Mouse (Mus musculus) heart, postnatal 25 days (tissue): ENCODE results near the gene Zfp583. TPM values are rescaled to one million over a fixed set of nuclear protein-coding genes. Genes with fewer than 3 reads are reported as not detected.
"Not testable (repeated sequence)": the region's sequence is repeated elsewhere in the genome, so short reads cannot be mapped to it uniquely, and the experiment has no call there.

Experiments used
- DNase-seq: peaks from one replicate; pipeline ENCODE4 v3.0.0; 2022; ENCODE audit warnings: low spot score
- intact Hi-C: fragments of 180-260 bp; cut with DNase I; formaldehyde crosslinking; loops from one replicate; pipeline ENCODE4 v1.15.1; 2025
- total RNA-seq, 2 experiments: library from RNA; stranded (reverse); gene quantifications; 2 replicates each; pipeline ENCODE4 v1.2.3; 2021

The Zfp583 gene
- total RNA-seq, result 1 to 10 TPM in 1 of 2 experiments, under 1 TPM in 1; 0.88 to 1.9 TPM

DNA sequence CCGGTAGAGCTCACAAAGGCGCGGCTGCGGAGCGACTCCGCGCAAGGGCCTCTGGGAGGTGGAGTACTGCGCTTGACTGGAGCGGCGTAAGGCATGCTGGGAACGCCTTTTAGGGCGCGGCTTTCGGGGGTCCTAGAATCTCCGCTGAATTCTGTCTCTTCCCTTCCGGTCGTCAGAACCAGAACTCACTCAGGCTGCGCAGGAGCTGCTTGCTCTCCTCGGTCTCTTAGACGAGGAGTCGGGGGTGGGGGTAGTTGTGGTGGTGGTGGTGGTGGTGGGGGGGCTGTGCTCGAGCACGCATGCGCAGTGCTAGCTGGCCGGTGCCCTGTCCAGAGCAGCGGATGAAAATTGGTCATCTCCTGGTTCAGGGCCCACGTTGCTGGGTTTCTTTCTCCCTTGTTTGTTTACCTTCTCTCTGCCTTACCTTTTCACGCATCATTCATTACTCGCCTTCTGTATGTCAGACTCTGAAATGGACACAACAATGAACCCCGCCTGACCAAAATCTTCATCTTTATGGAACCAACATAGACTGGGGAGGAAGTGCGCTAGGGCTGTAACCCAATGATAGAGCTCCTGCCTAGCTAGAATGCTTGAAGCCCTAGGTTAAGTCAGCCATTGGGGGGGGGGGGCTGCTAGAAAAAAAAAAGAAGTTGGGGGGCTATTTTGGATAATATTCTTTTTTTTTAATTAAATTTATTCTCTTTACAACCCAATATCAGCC lies at the start of gene Zfp583:
TSS of gene Zfp583 (minus strand) at position 53 of the 724 bp plus-strand sequence.
- DNase-seq, result peak; percentile 65
- intact Hi-C loops, result no loop called here

DNA sequence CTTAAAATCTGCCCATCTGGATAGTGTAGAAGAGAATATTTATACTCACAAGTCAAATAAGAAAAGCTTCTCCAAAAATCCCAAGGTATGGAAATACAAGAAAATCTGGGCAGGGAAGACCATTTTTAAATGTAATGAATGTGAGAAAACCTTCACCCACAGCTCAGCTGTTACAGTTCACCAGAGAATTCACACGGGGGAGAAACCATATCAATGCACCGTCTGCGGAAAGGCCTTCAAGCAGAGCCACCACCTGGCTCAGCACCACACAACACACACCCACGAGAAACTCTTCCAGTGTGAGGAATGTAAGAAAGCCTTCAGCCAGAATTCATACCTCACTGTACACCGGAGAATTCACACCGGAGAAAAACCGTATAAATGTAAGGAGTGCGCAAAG lies 47.4 kb upstream of the Zfp583 start:
- intact Hi-C loops, result no loop called here
- DNase-seq, result no peak

DNA sequence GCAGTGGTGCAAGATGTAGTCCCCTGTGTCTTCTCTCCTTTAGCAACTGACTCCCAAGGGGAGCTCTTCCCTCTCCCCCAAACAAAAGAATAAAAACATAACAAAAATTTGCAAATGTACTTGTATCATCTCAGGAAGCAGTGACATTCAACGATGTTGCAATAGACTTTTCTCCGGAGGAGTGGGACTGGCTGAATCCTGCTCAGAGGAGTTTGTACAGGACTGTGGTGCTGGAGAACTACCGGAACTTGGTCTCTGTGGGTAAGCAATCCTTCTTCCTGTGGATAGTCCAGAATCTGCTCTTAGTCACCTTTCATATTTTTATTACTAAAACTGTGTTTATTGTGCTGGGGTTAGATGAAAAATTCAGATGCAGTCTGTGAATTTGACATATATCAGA lies 41.9 kb upstream of the Zfp583 start:
- no peak for DNase-seq
- intact Hi-C loops, result no loop called here

DNA sequence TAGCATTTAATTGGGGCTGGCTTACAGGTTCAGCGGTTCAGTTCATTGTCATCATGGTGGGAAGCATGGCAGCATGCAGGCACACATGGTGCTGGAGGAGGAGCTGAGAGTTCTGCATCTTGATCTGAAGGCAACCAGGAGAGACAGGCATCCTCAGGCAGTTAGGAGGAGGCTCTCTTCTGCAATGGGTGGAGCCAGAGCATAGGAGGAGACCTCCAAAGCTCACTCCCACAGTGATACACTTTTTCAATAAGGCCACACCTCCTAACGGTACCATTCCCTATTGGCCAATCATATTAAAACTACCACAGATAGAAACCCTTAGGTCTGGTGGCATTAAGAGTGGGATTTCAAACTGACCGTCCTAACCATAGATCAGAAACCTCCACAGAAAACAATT lies 38.4 kb upstream of the Zfp583 start:
- intact Hi-C loops, result loop anchor here (10.0 kb wide), 3 partner anchors 215 to 915 kb away; partner anchors contain the start of gene Zfp787
- no peak for DNase-seq

DNA sequence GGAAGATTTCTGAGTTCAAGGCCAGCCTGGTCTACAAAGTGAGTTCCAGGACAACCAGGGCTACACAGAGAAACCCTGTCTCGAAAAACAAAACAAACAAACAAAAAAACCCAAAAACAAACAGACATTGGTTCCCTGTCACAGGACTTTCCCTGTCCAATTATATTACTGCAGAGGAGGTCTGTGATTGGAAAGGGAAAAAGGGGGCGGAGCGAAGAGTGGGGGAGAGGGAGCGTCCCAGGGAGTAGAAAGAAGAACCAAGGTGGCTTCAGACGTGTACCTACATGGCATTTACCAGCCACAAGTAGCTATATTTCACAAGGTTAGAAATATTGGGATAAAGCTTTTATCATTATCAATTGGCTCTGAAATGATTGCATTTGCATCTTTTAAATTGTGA lies 37.1 kb upstream of the Zfp583 start:
- DNase-seq, result not testable (repeated sequence)
- intact Hi-C loops, result loop anchor here (10.0 kb wide), 3 partner anchors 213 to 917 kb away; partner anchors contain the start of gene Zfp787

DNA sequence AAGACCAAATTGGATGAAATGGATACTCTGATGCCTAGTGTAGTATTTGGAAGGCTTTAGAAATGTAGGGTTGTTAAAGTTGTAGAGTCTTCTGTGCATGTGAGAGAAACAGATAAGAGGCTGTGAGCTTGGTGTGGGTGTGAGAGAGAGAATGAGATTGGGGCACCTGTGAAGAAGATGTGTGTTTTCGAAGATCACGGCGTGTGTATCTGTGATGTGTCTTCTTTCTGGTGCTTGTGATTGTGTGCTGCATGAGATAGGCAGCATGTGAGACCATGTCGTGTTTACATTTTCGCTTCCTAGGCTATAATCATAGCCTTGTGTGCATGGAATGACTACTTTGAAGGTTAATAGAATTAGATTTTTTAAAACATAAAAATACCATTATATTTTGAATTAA lies 36.1 kb upstream of the Zfp583 start:
- DNase-seq, result no peak
- intact Hi-C loops, result loop anchor here (10.0 kb wide), 3 partner anchors 212 to 918 kb away; partner anchors contain the start of gene Zfp787

DNA sequence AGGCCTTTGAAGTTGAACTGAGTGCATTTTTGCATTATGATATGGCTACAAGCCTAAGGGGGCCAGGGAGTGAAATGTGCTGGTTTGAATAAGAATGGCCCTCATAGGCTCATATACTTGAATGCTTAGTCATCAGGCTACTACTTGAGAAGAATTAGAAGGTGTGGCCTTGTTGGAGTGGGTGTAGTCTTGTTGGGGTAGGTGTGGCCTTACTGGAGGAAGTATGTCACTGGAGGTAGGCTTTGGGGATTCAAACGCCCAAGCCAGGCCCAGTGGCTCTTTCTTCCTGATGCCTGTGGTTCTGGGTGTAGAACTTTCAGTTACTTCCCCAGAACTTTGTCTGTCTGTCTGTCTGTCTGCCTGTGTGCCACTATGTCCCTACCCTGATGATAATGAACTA lies 33.7 kb upstream of the Zfp583 start:
- intact Hi-C loops, result loop anchor here (1.0 to 10.0 kb wide), 5 partner anchors 18 to 920 kb away; partner anchors contain the start of genes Zfp28 and Zfp787

DNA sequence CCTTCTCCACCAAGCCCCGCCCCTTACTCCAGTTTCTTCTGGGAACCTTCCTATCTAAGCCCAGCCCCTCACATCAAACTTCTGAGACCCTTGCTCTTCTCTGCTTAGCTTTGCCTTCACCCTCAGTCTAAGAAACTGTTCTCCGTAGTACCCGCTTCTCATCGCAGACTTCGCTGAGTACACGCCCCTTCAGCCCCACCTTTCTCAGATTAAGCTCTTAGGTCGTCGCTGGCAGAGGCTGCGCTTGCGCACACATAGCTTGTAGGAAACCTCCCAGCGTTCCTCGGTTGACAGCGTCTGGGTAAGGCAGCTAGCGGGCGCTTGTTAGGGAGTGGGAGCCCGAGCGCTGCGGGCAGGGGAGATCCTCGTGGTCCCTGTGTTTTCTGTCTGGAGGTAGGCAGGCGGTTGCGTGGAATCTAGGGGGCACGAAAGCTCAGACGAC lies 32.0 kb upstream of the Zfp583 start, which contains the start of gene Zfp78:
TSS of gene Zfp78 (plus strand) at position 234 of the 442 bp plus-strand sequence.
- peak; percentile 65 for DNase-seq

More for the DNA sequence above, 33.7 kb upstream of the Zfp583 start:
- no peak for DNase-seq

DNA sequence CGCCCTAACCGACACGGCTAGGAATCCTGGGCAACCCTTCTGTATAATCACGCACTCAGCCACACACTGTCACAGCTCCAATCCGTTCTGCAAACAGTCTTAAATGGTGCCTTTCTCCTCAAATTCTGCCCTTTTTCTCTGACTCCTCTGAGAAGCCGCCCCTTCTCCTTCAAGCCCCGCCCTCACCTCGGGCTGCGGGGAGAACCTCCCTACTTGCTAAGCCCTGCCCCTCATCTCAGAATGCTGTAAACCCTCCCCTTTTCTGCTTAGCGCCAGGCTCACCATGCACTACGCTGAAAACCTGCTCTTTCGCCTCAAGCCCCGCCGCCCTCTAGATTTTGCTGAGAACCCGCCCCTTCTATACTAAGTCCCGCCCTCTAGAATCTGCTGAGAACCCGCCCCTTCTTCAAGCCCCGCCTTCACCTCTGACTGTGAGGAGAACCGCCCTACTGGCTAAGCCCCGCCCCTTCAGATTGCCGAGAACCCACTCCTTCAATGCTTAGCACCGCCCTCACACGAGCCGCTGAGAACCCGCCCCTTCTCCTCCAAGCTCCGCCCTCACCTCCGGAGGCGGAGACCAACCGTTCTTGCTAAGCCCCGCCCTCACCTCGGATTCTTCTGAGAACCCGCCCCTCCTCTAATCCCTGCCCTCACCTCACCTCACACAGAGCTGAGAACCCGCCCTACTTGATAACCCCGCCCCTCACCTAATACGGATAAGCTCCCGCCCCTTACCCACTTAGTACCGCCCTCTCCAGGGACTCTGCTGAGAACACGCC lies 31.4 kb upstream of the Zfp583 start:
- intact Hi-C loops, result loop anchor here (10.0 kb wide), 3 partner anchors 208 to 922 kb away; partner anchors contain the start of gene Zfp787

More for the DNA sequence above, 32.0 kb upstream of the Zfp583 start, which contains the start of gene Zfp78:
- intact Hi-C loops, result loop anchor here (10.0 kb wide), 3 partner anchors 208 to 922 kb away; partner anchors contain the start of gene Zfp787

DNA sequence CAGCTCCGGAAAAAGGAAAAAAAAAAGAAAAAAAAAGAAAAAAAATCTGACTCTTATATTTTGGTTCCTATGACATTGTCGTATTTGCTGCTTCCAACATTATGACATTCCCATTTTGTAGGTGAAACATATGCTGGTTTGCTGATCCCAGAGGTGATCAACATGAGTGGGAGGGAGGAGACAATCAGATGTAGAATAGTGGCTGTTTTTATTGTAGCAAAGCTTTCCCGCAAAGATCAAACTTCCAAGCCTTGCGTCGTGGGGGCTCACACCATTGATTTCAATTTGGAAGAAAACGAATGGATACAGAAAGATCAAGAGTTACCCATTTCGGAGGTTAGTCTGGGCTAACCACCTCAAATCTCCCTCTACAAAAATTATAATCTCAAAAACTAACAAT lies 30.7 kb upstream of the Zfp583 start:
- DNase-seq, result no peak
- intact Hi-C loops, result loop anchor here (2.0 to 10.0 kb wide), 4 partner anchors 207 to 923 kb away; partner anchors contain the start of gene Zfp787

More for the DNA sequence above, 31.4 kb upstream of the Zfp583 start:
- DNase-seq, result peak; percentile 94

DNA sequence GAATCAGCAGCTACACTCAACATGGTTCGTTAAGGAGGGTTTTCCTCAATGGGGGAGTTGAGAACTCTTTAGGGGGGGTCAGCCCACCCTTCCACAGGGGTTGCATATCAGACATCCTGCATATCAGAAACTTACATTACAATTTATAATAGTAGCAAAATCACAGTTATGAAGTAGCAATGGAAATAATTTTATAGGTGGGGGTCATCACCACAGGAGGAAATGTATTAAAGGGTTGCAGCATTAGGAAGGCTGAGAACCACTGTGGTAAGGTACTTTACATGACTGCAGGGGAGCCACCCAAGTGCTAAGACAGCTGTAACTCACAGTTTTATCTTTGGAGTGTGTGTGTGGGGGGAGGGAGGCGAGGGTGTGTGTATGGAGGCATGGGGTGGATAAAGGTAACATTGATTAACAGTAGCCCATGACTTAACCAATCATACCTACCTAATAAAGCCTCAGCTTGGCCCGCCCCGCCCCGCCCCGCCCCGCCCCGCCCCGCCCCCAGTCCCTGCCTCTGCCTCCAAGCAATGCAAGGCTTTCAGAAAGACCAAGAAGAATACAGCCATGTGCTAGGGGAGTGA lies 29.5 kb upstream of the Zfp583 start:
- no peak for DNase-seq
- intact Hi-C loops, result loop anchor here (2.0 to 10.0 kb wide), 4 partner anchors 206 to 924 kb away; partner anchors contain the start of gene Zfp787

DNA sequence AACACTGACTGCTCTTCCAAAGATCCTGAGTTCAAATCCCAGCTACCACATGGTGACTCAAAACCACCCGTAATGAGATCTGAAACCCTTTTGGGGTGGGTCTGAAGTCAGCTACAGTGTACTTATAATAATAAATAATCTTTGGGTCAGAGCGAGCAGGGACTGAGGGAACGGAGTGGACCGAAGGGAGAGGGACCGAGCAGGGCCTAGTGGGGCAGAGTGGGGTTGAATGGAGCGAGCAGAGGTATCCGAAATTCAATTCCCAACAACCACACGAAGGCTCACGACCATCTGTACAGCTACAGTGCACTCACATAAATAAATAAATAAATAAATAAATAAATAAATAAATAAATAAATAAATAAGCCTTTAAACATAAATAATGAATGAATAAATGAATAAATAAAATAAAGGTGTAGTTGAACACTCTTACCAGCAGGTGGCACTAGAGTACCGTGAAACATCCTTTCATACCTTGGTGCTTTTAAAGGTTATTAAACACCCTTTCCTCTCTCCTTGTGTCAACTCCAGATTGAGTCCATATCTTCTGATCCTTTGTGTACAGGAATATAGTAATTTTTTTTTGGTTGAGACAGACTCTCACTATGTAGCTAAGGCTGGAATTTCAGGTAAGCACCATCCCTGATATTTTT lies 28.0 kb upstream of the Zfp583 start:
- intact Hi-C loops, result loop anchor here (1.0 to 5.0 kb wide), 2 partner anchors 72 to 228 kb away; no protein-coding TSS in a partner anchor
- DNase-seq, result no peak

DNA sequence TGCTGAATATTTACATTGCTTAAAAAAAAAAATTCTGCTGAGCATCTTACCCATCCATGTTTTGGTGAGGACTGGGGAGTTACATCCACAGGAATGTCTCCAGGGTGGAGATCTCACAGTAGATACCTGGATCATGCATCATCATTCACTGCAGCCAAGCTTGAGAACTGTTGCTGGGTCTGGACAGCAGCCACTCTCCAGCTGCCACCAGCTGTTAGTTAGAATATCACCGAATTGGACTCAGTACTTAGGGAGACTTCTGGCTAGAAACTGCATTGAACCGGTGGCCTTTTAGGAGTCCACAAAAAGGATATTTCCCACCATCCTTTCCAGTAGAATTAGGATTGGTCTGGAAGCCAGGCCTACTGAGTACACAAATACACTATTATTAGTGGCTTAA lies 27.0 kb upstream of the Zfp583 start:
- DNase-seq, result no peak
- intact Hi-C loops, result loop anchor here (5.0 kb wide), 1 partner anchor 229 kb away; no protein-coding TSS in a partner anchor

DNA sequence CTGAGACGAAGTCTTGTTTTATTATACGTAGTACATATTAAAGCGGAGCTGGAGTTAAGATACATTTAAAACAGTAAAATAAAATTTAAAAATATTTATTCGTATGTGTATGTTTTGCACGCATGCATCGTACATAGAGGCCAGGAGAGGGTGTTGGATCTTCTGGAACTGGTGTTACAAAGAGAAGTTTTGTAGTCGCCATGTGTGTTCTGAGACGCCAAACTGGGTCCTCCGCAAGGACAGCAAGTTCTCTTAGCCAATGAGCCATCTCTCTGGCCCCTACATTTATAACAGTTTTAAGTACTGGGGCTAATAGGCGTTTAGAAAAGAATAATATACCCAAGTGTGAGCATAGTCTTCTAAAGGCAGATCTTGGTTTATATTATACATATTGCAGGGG lies 13.0 kb upstream of the Zfp583 start:
- no peak for DNase-seq
- intact Hi-C loops, result no loop called here

DNA sequence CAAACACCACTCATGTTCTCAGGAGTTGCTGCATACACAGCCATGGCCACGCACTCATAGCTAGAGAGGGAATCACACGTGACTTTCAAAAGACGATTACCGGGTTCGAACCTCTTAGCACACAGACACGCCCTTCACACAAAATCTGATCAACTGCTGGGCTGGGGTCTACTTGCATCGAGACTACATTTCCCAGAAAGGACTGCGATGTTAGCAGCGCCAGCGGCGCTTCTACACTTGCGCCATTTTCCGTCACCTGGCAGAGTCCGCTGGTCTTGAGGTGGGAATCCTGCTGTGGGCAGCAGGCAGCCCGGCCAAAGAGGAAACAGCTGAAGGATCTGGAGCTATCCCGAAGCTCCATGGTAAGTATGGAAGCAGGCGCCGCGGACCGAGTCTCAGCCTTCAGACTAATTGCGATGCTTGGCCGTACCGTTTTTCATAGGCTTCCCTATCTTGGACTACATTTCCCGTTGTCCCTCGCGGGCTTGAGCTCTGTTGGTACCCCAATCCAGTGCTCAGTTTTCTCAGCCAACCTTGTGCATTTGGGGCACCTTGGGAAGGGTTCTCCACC lies 12.5 kb upstream of the Zfp583 start, which contains the start of gene Gm3854:
TSS of gene Gm3854 (plus strand) at position 259 of the 571 bp plus-strand sequence.
- peak; percentile 10 for DNase-seq
- intact Hi-C loops, result no loop called here

DNA sequence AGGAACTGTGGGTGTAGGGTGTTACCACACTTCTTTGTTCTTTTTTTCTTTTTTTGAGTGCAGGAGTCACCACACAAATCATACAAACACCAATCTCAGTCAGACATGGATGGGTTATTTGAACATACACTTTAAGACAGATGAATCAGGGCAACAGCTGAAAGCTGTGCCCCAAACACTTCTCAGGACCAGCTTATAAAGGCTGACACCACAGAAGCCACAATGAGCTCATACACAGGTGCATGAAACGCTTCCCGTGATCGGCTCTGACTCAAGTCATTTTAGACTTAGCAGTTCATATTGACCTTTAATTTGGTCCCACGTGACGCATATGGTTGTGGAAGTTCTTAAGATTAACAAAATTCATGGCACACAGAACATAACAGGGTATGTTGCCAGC lies 8.8 kb upstream of the Zfp583 start:
- intact Hi-C loops, result no loop called here
- DNase-seq, result no peak

DNA sequence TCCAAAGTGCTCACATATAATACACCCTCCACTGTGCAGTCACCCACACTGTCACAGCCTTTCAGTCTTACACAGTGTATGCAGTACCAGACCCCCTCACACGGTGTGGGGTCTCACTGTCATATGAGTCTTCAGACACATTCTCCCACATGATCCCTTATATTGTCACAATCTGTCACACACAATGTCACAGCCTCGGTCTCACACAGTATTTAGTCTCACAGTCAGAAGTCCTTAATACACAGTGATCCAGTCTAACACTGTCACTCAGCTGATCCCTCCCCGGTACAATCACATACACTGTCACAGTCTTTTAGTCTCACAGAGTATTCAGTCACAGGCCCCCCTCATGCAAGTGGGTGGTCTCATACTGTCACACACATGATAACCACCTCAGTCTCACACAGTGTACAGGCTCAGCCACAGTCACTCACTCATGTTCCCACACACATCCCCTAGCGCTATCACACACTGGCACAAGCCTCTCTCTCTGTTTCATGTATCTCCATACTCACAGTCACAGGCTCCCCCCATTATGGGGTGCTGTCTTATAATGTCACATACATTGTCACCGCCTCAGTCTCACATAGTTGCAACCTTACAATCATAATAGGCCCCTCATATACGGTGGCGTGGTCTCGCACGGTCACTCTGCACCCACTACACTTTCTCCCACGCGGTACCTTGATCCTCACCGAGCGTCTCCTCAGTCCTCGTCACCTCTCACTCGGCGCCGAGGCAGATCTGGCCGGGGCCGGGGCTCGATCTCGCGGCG lies 440 bp downstream of the Zfp583 start:
- intact Hi-C loops, result no loop called here
- DNase-seq, result no peak

DNA sequence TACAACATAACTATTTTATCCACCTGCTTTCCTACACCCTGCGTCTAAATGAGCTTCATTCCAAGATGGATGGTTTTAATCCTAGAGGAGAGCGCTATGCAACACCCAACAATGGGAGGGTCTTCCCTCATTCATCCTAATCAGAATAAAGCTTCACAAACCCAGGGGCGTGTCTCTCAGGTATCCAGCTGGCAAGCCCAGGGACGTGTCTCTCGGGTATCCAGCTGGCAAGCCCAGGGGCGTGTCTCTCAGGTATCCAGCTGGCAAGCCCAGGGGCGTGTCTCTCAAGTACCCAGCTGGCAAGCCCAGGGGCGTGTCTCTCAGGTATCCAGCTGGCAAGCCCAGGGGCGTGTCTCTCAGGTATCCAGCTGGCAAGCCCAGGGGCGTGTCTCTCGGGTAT lies 30.3 kb downstream of the Zfp583 start:
- intact Hi-C loops, DNase-seq: not testable (repeated sequence)
